13 mouse cellular contexts compared by ENCODE assay signal in the genomic region with DNA sequence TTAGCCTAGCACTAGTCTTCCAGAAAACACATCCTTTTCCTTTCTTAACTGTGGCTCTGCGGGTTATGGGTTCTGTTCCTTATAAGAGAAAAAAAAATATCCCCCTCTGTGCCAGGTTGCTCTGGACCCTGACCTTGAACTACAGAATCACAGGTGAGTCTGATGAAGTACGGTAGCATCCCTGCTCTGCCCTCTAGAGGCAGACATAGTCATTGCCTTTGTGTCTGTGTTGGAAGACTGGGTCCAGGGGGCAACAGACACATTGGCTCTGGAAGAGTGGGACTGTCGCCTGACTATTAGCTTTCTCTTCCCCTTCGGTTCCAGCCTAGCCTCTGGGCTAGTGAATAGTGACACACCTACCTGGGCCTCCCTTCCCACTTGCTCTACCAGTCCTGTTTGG. TPM values are rescaled to one million over a fixed set of nuclear protein-coding genes. Genes with fewer than 3 reads are reported as not detected.
DNase-seq lines count a peak whose midpoint lies in the region; ATAC-seq and TF ChIP-seq lines count a peak whose summit lies in the region.
"Had no signal": no experiment of that assay in that cellular context is flagged by ENCODE, and none has a peak within 500 bp of the region (broad histone marks: within the 10 kb centered on the region; RNA-seq: fewer than 3 reads in every experiment).

No protein-coding gene starts in this region.

- no peaks in the 10 kb centered on the region for H3K36me3 ChIP-seq in kidney, adult 2 months (ENCODE audit: control insufficient read depth, insufficient read depth, low read length)
- no peaks in the 10 kb centered on the region for H3K36me3 ChIP-seq in kidney, embryonic 16.5 days (ENCODE audit: insufficient read depth, low read length)
- H3K36me3 ChIP-seq in hindbrain, embryonic 13.5 days = peaks cover 2% of the 10 kb centered on the region; the same call in 1 of the 2 replicates
- H3K36me3 ChIP-seq: embryonic facial prominence, embryonic 13.5 days; intestine, embryonic 15.5 days; liver, embryonic 15.5 days had no signal

- DNase-seq in kidney, adult 2 months = peak; percentile 69
- peak; percentile 34 for DNase-seq in T-cell, adult 2 months (ENCODE audit: low spot score)
- no peak for DNase-seq in urinary bladder, postnatal 25 days (ENCODE audit: low spot score)
- DNase-seq in adrenal gland, postnatal 25 days = no peak
- DNase-seq: gastrocnemius, postnatal 25 days had no signal

- TF ChIP-seq CTCF in kidney, adult 2 months (conservative IDR thresholded peaks at IDR 0.05; ENCODE audit: insufficient read depth, insufficient read length, low read depth, low read length) = peak; percentile 71

- H3K27me3 ChIP-seq in kidney, adult 2 months (replicated peaks; ENCODE audit: control insufficient read depth, insufficient read depth, low read length) = no peaks in the 10 kb centered on the region
- H3K27me3 ChIP-seq in kidney, embryonic 16.5 days (ENCODE audit: insufficient read depth, low read length) = no peaks in the 10 kb centered on the region; the same call in 1 of the 2 replicates
- H3K27me3 ChIP-seq in hindbrain, embryonic 13.5 days = no peaks in the 10 kb centered on the region
- H3K27me3 ChIP-seq: embryonic facial prominence, embryonic 13.5 days; intestine, embryonic 15.5 days; neural tube, embryonic 12.5 days had no signal

- TF ChIP-seq POLR2A in kidney, adult 2 months (IDR thresholded peaks at IDR 0.05; ENCODE audit: low read depth, low read length) = no peak

- no peak overlapping the region for H3K9ac ChIP-seq in kidney, embryonic 16.5 days (replicated peaks; ENCODE audit: low read length)
- no peak overlapping the region for H3K9ac ChIP-seq in hindbrain, embryonic 13.5 days
- H3K9ac ChIP-seq: embryonic facial prominence, embryonic 13.5 days; intestine, embryonic 15.5 days; liver, embryonic 15.5 days; neural tube, embryonic 12.5 days had no signal

- H3K9me3 ChIP-seq in kidney, embryonic 16.5 days (ENCODE audit: low read length) = no peaks in the 10 kb centered on the region
- no peaks in the 10 kb centered on the region for H3K9me3 ChIP-seq in hindbrain, embryonic 13.5 days
- H3K9me3 ChIP-seq: intestine, embryonic 15.5 days; liver, embryonic 15.5 days; neural tube, embryonic 12.5 days had no signal

- no peak for ATAC-seq in kidney, embryonic 16.5 days (ENCODE audit: low FRiP score, low TSS enrichment)
- ATAC-seq in CD4-positive, CD25-positive, alpha-beta regulatory T cell, adult 4 months = peak; percentile 39
- peak; percentile 54 for ATAC-seq in megakaryocyte progenitor cell, adult 5-6 weeks (replicated peaks; ENCODE audit: poor library complexity)
- ATAC-seq in hindbrain, embryonic 13.5 days (ENCODE audit: low FRiP score) = no peak
- ATAC-seq: intestine, embryonic 15.5 days had no signal

- H3K27ac ChIP-seq in kidney, adult 2 months (ENCODE audit: insufficient read depth, low read depth, low read length) = no peak overlapping the region
- H3K27ac ChIP-seq in kidney, embryonic 16.5 days (ENCODE audit: low read length) = no peak overlapping the region
- no peak overlapping the region for H3K27ac ChIP-seq in hindbrain, embryonic 13.5 days
- H3K27ac ChIP-seq: embryonic facial prominence, embryonic 13.5 days; intestine, embryonic 15.5 days; liver, embryonic 15.5 days; neural tube, embryonic 12.5 days had no signal

- peaks cover 45% of the 10 kb centered on the region for H3K4me1 ChIP-seq in kidney, adult 2 months (ENCODE audit: control insufficient read depth, insufficient read depth, low read length)
- H3K4me1 ChIP-seq in kidney, embryonic 16.5 days (ENCODE audit: insufficient read depth, low read length) = peaks cover 69% of the 10 kb centered on the region
- peaks cover 68% of the 10 kb centered on the region for H3K4me1 ChIP-seq in hindbrain, embryonic 13.5 days (replicated peaks)
- H3K4me1 ChIP-seq: liver, embryonic 15.5 days had no signal

- H3K4me2 ChIP-seq in kidney, embryonic 16.5 days (replicated peaks; ENCODE audit: low read depth, low read length) = no peak overlapping the region
- H3K4me2 ChIP-seq in hindbrain, embryonic 13.5 days = no peak overlapping the region
- H3K4me2 ChIP-seq: embryonic facial prominence, embryonic 13.5 days; intestine, embryonic 15.5 days; liver, embryonic 15.5 days; neural tube, embryonic 12.5 days had no signal

- WGBS in kidney, adult 2 months = 54% methylated on average over 4 of the region's 4 CpGs
- 81% methylated on average over 4 of the region's 4 CpGs for WGBS in kidney, embryonic 16.5 days
- WGBS in hindbrain, embryonic 13.5 days = 82% methylated on average over 4 of the region's 4 CpGs

- no peak overlapping the region for H3K4me3 ChIP-seq in kidney, adult 2 months (ENCODE audit: insufficient read depth, low read depth, low read length)
- no peak overlapping the region for H3K4me3 ChIP-seq in kidney, embryonic 16.5 days (ENCODE audit: low read length)
- H3K4me3 ChIP-seq in hindbrain, embryonic 13.5 days = no peak overlapping the region
- H3K4me3 ChIP-seq: embryonic facial prominence, embryonic 13.5 days; intestine, embryonic 15.5 days; liver, embryonic 15.5 days; neural tube, embryonic 12.5 days had no signal

RNA-seq across cellular contexts. Expression of a gene that starts 58.4 kb away (rescaled TPM):
- polyA plus RNA-seq in kidney, adult 2 months (2012; rRNA removed) = 61.5 and 62.5 TPM in 2 replicates
- 64.3 and 66.6 TPM in 2 replicates for polyA plus RNA-seq in kidney, embryonic 16.5 days (2015; fragmentation: Nextera tagmentation; extraction: Ambion mirVana)
- polyA plus RNA-seq in CD4-positive, CD25-positive, alpha-beta regulatory T cell, adult 4 months (2017; shearing (Covaris generic)) = not detected
- 2.7 and 4.2 TPM in 2 replicates for total RNA-seq in megakaryocyte progenitor cell, adult 5-6 weeks (2015)
- 2.0 and 2.5 TPM in 2 replicates for total RNA-seq in megakaryocyte progenitor cell, adult 5-6 weeks (2017)
- total RNA-seq in adrenal gland, postnatal 25 days (2021) = 0.86 and 1.2 TPM in 2 replicates
- polyA plus RNA-seq in hindbrain, embryonic 13.5 days (2015; fragmentation: Nextera tagmentation; extraction: Ambion mirVana) = 50.3 and 52.3 TPM in 2 replicates

Comparison
In these comparisons a context has a peak if more than half of its experiments do, and no peak if none do; other contexts are left out.
1. DNase-seq: peak in kidney, adult 2 months (single experiment) and T-cell, adult 2 months (single experiment); none in urinary bladder, postnatal 25 days (single experiment) and adrenal gland, postnatal 25 days (single experiment).
2. ATAC-seq: peak in CD4-positive, CD25-positive, alpha-beta regulatory T cell, adult 4 months (single experiment) and megakaryocyte progenitor cell, adult 5-6 weeks (single experiment); none in kidney, embryonic 16.5 days (single experiment) and hindbrain, embryonic 13.5 days (single experiment).
3. RNA of a gene that starts 58.4 kb away (polyA plus RNA-seq): 64.3 to 66.6 TPM in kidney, embryonic 16.5 days, 61.5 to 62.5 TPM in kidney, adult 2 months and 50.3 to 52.3 TPM in hindbrain, embryonic 13.5 days; not detected in CD4-positive, CD25-positive, alpha-beta regulatory T cell, adult 4 months; every median in the first group is over 10 times any median in the second.